Mouse (Mus musculus) megakaryocyte progenitor cell, adult 5-6 weeks (primary cell): Measurements from ENCODE around the gene Dct. TPM values are rescaled to one million over a fixed set of nuclear protein-coding genes. Genes with fewer than 3 reads are reported as not detected.

Source experiments
- ATAC-seq: replicated peaks from 2 replicates; pipeline ENCODE4 v1.8.0; 2016; ENCODE audit warnings: mild to moderate bottlenecking, moderate TSS enrichment, inconsistent platforms; ENCODE audit not compliant: poor library complexity
- total RNA-seq, 2 experiments: library from RNA; stranded (forward) in 1 of 2; stranded (reverse) in 1 of 2; fragments of 157-497, 149-512 nt in 1 of 2; fragments of 200-1000 nt in 1 of 2; gene quantifications; 2 replicates each; pipeline versions ENCODE4 v1.2.3 to v1.2.4; 2015 to 2017

The Dct gene
- total RNA-seq (2015) = 0.10 TPM in 1 of 2 replicates, not detected in the other
- 0.10 TPM in 1 of 2 replicates, not detected in the other for total RNA-seq (2017)

DNA sequence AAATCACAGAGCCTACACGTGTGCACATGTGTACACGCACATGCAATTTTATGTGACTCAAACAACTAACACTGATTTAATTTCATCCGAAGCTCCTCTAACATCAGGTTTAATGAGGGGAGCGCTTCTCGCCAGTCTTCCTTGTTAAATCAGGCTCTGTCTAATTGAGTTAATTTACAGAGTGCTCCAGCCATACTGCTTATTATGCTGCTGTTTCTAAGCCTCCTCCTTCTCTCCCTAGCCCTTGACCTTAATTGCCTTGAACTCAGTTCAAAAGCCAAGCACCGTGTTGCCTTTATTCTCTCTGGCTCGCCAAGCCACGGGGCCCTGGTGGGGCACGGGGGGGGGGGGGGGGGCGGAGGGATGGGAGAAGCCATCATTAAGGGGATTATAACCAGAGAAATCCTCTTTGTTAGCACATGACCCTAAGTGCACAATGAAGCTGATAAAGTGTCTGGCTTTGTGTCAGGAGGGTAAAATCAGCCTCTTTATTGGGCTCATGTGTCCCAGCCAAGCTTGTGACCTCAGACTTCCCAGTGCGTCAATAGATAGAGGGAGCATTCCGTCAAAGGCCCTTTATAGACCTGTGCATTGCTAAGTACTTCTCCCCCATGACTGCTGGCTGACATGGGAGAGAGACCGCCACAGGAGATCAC is at the start of gene Dct:
Gene Dct, minus strand, starts transcription at position 270 of the 656 bp plus-strand sequence.
- ATAC-seq = no peak

DNA sequence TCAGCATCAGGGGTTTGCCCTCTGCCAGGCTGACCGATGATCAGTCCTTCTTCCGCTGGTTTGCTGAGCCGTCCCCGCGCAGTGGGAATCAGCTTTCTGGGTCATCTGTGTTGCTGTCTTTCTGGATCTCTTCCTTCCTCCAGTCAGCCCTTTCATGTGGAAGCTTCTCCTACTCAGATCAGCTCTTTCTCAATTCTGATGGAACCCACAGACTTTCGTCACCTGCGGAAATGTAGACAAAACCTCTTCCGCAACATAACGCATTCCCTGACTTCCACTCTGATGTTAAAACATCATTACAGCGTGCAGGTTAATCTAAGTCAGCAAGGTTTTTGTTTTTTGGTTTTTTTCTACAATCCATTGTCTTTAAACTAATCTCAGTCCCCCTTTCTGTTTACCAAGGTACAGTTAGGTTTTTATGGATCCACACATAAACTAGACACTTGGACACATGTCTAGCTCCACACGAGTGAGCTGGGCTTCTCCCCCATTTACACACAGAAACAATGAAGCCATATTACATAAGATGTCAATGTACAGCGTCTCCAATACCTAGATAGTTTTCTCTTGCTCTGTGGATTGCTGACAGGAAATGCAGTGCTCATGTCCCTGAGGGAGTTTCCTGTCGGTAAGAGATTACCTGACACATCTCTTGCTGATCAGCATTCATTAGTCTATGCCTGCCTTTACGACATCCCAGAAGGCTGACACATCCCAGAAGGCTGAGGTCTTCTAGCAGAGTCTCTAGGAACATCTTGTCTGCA is 49.4 kb upstream of the Dct start:
- ATAC-seq = peak; percentile 80

DNA sequence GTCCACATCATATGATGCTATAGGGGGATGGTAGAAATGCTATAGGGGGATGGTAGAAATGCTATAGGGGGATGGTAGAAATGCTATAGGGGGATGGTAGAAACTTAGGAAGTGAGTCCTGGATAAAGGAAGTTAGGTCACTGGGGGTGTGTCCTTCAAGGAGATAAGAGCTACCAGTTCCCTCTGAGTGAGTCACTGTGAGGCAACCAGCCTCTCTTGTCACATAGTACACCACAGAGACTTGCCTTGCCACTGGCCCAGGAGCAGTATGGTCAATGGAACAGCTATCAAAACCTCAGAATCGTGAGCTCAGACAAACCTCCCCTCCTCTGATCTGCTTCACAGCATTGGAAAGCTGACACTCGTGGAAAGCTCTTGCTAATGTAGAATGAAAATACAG is 46.2 kb upstream of the Dct start:
- ATAC-seq = peak; percentile 92

DNA sequence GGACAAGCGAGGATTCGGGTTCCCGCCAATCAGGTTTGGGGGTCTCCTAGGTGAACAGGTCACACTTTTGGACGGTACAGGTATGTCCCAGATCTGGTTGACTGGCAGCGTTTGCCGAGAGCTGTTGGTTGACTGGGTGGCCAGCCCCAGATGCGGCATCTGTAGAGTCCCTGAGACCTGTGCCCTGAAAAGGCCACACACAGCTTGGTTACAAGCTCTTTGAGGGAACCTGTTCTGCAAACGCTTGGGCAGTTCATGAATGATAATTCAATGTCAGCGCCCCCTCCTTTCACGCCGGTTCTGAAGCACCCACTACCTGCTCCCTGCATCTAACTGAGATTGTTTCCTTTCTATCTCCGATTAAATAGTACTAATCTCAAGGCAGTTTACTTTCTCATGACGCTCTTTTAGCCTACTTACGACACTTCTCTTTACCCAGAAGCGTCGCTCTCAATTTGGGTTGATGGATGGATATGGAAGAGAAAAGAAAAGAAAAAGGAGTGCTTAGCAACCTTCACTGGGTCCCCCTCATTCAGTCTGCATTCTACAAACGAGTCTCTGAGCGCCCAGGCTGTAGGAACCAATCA is 37.9 kb upstream of the Dct start:
- peak; percentile 35 for ATAC-seq

DNA sequence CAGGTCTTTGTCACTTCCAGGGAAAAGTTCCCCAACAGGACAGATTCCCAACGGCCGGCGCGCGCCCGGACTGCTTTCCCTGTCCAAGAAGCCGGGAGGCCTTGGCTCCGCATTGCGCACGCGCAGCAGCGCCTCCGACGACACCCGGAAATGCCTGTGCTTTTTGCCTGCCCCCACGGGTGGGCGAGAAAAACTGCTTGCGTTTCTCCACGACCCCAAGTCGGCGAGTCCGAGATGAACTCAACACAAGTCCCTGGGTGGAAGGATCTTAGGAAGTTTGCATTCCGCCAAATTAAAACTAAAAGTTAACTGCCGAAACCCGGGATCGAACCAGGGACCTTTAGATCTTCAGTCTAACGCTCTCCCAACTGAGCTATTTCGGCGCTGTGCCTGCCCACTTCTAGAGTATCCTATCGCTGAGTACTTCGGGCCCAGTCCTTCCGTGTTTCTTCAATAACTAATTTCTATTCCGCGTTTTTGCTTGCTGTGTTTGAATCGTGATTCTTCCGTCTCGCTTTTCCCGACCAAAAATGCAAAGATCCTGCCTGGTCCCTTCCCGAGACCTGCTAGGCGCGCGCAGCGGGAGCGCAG is 37.3 kb upstream of the Dct start:
- peak; percentile 71 for ATAC-seq

DNA sequence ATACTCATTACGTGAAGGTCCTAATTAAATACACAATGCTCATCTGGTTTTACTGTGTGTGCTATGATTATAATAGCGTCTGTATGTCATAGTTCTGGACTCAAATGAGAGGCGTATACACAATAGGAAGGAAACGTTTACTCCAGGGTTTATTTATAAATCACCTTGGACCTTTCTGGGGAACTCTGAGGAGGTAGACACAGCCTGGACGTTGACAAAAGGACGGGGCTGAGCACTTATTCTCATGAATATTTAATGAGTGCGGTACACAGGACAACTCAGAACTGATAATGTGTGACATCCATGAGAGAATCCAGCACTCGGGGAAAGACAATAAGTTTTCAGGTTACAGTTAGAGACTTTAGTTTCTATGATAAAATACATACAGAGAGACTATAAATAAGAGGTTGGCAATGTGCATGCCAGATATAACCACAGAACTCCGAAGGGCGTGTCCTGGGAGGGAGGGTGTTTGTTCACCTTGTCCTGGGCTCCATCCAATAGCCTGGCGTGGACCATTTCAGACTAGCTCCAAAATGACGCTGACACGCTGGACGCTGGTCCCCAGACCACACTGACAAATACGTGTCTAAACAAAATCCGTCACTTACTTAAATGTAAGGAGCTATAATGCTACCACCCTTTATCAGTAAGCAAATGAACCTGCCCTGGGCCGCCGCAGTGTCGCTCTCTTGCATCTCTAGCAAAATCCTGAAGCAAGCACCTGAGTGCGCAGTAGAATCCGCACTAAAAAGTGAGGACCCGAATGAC is 36.6 kb upstream of the Dct start:
- ATAC-seq = peak; percentile 69

DNA sequence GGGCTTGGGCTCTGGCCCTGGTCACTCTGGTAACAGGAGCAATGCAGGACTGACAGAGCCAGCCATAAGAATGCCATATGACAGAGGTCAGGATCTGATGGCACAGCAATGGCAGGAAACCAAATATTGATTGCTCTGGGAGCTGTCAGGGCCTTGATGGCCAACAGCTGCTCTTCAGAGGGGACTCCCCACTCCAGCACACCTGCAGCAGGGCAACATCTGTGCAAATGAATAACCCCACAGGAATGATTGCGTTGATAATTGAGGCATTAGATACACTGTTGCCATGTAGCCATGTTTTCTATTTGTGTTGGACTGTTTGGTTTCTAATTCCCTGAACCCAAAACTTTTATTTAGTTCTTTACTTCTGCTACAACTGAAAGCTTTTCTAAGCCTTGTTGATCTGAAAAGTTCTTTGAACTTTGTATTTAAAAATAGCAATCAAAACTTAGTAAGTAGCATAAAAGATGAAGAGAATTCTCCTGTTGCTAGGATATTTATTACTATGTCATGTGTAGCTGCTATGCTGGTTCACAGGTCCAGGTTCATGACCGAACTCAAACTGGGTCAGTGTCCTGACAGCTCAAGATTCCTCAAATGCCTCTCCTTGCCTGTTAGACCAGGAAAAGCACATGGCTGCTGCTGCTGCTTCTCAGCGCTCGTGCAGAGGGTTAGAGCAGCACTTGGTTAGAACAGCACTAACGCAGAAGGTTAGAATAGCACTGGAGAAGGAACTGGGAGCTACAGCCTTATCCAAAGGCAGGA is 34.4 kb upstream of the Dct start:
- no peak for ATAC-seq

DNA sequence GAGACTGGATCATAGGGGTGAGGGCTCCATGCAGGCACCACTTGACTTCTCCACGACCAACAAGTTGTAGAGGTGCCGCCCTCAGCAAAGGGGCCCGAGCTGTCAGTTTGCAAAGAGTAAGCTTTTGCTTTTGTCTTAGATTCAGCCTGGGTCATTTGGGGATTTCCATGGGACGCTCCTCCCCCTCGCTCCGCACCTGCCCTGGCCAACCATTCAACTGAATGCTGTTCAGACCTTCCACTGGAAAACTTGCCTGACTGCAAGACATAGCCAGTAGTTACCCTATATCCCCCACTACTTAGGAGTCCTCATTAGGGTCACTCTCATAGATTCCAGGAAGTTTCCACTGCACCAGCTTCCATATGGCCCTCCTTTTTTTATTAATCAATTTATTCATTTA is 31.8 kb upstream of the Dct start:
- no peak for ATAC-seq

DNA sequence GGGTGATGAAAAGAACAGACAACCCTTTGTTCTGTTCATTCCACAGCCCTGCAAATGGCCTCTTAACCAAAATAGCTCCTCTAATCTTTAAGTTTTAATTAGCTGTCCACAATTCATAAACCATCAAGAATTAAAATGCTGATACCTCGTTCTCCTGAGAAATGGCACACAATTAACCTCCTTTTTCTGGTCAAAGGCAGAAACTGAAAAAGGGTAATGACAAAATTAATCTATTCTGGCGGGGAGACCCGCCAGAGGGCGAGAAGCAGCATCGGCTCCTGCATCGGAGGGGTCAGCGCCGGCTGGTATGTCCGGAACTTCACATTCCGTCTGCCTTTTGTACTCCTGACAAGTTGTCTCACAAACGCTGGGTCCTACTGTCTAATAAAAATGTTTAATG is 28.6 kb upstream of the Dct start:
- no peak for ATAC-seq

DNA sequence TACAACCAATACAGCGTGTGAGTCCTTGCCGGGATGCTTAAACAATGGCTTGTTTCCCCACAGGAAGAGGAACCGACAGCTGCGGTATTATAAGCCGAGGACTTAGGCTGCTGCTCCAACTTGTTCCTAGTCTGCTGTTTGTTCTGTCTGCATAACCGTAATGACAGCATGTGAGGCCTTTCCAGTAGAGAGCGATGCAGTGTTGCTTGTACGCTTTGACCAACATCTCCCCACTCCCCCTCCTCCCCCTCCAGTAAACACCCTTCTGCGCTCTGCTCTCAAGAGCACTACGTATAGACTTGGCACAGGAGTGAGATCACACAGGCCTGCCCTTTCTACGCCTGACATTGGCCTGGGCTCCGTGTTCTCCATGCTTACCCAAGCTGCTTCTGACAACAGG is 18.1 kb upstream of the Dct start:
- ATAC-seq = peak; percentile 88

DNA sequence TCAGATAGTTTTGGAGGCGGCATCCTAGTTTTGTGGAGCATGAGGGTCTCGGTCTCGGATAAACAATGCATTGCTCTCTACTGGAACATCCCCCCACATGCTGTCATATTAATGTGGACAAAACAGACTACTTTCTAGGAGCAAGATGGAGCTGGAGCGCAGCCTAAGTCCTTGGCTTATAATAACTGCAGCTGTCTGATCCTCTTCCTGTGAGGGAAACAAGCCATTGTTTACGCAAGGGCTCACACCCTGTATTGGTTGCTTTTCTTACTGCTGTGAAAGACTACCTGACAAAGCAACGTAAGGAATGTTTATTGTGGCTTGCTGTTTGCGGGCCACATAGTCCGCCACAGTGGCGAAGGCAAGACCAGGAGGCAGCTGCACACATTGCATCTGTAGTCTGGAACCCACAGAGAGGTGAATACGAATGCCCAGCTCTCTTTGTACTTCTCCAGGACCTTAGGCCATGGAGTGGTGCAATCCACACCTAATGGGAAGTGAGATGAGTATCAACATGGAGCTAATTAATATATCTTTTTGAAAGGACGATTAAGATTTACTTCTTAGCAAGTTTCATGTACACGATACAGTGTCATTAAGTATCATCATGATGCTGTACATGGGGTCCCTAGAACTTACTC is 17.5 kb upstream of the Dct start:
- ATAC-seq = peak; percentile 68

DNA sequence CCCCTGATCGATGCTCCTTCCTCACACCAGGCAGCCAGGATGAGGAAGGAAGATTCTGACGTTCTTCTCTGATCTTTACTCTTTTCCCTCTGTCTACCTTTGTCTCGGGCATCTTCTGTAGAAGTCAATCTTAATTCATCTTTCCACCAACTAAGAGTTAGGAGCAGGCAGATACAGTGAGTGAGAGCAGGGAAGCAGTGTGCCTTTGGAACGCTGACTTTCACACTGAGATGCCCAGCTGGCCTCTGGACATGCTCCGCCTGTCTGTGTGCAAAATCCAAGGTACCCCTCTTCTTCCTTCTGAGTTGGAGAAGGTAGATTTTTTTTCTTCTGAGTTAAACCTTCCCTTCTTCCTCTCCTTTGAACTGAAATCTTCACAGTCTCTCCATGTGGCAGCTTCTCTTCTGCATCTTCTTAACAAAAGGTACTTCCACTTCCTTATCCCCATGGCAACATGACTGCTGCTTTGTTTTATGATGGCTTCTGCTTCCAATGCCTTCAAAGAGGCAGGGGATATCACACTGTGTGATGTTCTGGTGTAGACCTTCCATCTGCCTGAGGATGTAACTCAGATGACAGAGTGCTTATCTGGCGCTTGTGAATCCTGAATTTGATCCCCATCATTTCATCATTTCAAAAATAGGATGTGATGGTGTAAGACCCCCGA is 9.9 kb upstream of the Dct start:
- no peak for ATAC-seq

DNA sequence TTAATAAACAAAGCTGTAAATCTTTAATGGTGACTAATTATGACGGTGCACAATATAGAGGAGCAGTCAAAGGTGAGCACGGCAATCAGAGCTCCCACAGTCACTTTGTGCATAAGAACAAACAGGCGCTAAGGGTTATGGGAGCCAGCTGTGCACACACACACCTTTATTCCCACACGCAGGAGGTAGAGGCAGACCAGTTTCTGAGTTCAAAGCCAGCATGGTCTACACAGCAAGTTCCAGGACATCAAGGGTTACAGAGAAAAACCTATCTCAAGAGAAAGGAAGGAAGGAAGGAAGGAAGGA is 6.5 kb upstream of the Dct start:
- ATAC-seq = no peak

DNA sequence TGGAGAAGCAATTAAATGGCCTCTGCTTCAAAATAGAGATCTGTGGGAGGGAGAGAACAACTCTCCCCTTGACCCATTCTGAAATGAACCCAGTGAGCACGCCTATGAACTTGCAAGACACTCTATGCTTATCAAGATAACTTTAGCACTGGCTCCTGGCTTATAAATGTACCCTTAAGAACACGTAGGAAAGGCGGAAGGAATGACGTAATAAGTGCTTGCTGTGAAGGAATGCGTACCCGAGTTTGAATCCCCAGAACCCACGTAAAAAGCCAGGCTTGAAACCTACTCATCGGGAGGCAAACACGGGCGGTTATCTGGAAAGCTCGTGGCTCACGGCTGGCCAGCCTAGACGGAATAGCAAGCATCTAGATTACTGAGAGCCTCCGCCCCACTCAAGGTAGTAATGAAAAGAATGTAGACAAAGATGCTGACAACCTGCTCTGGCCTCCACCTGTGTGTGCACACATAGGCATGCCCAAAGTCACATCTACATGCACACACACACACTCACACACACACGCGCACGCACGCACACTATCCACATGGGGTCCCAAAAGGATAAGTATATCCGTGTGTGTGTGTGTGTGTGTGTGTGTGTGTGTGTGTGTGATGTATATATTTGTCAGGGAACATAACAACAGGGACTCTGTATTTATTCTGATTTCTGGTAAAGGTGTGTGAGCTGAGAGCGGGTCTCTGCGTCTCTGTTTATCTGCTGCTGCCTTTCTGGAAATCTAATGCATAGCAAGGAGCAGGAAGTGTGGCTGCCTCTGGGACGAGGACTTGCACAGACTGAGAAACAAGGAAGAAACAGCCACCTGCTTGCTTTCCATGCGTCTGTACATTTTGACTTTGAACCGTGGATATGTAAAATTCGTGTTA is 5.9 kb upstream of the Dct start:
- ATAC-seq = no peak

DNA sequence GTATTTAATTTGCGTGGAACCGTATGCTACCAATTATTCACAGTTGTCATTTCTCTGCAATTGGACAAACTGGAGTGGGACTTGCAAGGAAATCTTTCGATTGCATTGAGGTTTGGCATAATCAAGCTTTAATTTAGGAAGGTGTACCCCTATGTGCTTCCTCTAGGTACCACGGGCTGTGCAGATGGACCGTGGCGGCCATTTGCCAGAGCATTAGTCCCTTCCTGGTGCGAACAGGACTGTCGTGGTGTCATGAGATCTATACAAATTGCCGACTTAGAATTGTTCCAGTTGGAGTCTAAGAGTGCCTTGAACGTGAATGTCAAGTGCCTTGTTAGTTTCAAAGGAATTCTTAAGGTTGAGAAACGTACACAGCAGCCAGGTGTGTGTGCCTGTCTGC is 726 bp upstream of the Dct start:
- ATAC-seq = no peak

DNA sequence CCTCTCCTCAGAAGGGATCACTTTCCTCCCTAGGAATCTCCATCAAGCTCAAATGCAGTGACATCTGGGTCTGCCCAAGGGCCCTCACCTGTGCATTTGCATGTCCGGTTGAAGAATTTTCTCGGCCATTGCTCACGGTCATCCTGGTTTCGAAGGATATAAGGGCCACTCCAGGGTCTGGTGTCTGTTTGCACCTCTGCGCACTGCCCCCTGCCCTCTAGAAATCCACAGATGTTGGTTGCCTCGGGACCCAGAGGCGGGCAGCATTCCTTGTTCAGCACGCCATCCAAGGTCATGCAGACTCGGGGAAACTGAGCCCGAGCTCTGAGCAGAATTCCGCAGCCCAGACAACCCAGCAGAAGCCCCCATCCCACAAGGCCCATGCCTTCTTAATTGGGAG is 648 bp downstream of the Dct start:
- ATAC-seq = no peak

DNA sequence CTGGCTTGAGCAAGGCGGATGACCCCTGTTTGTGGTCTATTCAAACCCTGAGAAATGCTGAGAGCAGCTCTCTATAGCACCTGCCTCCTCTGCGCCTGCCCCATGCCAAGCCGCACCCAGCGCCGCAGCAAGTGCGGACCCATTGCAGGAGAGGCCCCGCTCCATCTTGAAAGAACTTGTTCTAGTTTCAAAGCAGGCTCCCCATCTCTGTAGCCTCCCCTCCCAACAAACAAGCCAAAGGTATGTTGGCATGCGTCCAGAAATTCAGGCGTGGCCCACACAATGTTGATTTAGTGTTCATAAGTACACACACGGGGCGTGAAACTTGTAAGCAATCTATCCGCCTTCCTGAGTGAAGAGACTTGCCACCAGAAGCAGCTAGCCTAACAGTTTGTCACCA is 1.1 kb downstream of the Dct start:
- no peak for ATAC-seq

DNA sequence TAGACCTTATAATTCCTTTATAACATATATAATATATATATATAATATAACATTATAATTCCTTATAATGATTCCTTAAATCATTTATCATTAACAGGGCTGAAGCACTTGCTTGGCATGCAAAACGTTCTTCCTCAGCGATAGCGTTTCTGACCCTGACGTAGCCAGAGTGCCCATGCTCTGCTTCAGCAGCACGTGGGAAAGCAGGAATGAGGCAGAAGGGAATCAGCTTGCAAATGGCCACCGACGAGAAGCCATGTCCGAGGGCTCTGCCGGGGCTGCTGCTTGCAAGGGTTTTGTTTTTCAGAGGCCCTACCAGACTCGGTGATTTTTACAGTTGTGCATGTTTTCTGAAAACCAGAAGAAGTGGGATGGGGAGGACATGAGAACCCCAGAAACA is 1.6 kb downstream of the Dct start:
- no peak for ATAC-seq
